Mouse (Mus musculus): ENCODE results near the gene Coq9. TPM values are rescaled to one million over a fixed set of nuclear protein-coding genes. Genes with fewer than 3 reads are reported as not detected.
A peak's percentile ranks its signal among the peaks of the same experiment; 100 is the strongest.

Coq9 gene
- polyA plus RNA-seq, 1 experiment, result 60.1 TPM

DNA sequence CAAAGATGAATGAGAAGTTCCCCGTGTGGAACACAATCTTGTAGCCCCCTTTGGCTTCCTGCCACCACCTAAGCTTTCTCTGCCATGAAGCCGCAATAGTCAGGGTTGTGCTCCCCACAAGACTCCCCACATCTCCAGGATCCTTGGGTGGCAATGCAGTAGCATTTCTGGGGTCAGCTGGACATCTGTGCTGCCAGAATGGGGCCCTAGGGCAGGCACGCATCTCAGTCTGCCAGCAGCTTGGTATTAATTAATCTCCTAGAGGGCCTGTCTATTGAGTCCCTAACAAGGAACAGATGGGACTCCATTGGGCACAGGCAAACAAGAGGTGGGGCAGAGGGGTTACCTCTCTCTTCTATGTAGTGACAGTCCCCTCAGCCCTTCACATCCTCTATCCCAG, 34.0 kb downstream of the Coq9 start:
- peak; percentile 80 for DNase-seq (ENCODE audit: low read depth)
- TF ChIP-seq CTCF (IDR thresholded peaks at IDR 0.05; ENCODE audit: borderline replicate concordance, extremely low read depth, insufficient read depth, insufficient read length), result no peak
- no peak for TF ChIP-seq POLR2A (IDR thresholded peaks at IDR 0.05; ENCODE audit: borderline replicate concordance, extremely low read depth, insufficient read depth, insufficient read length, poor library complexity, severe bottlenecking)

DNA sequence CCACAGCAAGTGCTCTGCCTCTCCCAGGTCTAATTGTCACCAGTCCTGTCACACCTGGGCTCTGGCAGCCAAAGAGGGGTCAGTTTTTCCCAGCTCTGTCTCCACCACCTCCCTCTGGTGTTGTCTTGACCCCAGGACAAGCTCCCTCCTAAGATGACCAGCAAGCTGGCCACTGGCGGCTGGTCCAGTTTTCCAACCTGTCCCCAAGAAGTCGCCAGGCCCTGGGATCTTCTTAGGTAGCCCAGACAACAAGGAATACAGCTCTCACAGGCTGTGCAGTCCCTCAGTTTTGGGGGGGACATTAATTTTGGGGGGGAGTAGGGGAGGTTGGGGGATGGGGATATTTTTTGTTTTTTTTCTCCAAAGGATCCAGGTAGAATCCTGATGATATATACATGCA, 34.5 kb downstream of the Coq9 start:
- TF ChIP-seq CTCF (IDR thresholded peaks at IDR 0.05; ENCODE audit: borderline replicate concordance, extremely low read depth, insufficient read depth, insufficient read length), result no peak
- TF ChIP-seq POLR2A (IDR thresholded peaks at IDR 0.05; ENCODE audit: borderline replicate concordance, extremely low read depth, insufficient read depth, insufficient read length, poor library complexity, severe bottlenecking), result no peak
- DNase-seq (ENCODE audit: low read depth), result no peak

DNA sequence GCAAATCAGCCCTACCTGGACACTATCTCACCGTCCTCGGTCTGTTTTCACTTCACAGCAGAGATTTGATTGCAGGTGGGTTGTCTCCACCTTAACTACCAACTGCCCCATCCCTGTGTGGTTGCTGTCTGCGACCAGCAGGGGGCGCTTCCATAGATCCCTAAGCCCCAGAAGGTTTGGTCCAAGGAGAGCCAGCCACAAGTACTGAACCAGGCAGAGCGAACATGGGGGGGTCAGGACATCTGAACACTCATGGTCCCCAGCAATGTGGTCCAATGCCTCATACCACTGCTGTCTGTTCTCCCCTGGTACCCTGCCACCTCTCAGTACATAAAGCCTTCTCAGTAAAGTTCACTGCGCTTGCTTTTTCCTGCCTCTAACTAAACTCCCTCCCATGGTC, 36.2 kb downstream of the Coq9 start:
- TF ChIP-seq CTCF (IDR thresholded peaks at IDR 0.05; ENCODE audit: borderline replicate concordance, extremely low read depth, insufficient read depth, insufficient read length) (peak; percentile 91), POLR2A (IDR thresholded peaks at IDR 0.05; ENCODE audit: borderline replicate concordance, extremely low read depth, insufficient read depth, insufficient read length, poor library complexity, severe bottlenecking) (no peak)
- DNase-seq (ENCODE audit: low read depth), result peak; percentile 71

DNA sequence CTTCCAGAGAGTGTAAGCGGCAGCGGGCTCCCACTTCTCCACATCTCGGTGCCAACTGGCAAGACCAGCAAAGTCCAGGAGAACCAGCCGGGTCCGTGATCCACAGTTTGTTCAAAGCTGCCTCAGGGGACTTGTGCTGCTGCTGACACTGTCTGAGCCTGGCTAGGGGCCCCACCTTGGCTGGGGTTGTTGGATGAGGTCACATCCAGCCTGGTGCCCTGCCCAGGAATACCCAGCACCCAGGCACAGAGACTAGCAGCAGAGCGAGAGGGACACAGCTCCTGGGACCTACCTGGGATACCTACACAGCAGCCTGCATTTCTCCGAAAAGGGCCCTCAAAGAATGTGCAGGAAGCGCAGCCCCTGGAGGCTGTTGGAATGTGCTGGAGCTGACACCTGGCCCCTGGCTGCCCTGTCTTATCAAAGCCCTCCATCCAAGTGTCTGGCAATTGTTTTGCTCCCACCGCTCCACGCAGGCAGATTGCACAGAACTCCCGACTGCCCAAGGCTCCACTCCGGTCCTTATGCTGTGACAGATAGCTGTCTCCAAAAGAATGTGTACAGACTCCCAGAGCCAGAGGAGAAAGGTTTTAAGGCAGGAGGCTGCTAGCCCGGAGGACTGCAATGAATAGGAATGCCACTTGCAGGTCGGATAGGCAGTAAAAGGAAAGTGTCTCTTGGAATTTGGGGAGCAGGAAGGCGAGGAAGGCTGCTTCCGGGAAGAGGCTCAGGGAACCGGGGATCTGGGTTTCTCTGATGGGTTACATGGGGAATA, 37.2 kb downstream of the Coq9 start:
- DNase-seq (ENCODE audit: low read depth), result peak; percentile 46
- TF ChIP-seq CTCF (IDR thresholded peaks at IDR 0.05; ENCODE audit: borderline replicate concordance, extremely low read depth, insufficient read depth, insufficient read length) (no peak), POLR2A (IDR thresholded peaks at IDR 0.05; ENCODE audit: borderline replicate concordance, extremely low read depth, insufficient read depth, insufficient read length, poor library complexity, severe bottlenecking) (no peak)

DNA sequence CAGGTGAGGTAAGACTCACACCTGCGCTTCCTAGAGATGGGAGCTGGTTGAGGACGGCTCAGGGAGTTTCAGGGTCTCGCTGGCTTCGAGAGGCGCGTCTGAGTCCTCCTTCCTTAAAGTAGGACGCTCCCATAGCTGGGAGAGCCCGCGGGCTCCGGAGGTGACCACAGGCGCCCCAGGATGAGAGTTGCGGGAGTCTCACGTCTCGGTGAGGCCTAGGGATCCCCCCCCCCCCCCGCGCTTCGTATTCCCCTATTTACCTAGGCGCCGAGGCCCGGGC, 37.7 kb downstream of the Coq9 start:
- no peak for DNase-seq (ENCODE audit: low read depth)
- TF ChIP-seq POLR2A (IDR thresholded peaks at IDR 0.05; ENCODE audit: borderline replicate concordance, extremely low read depth, insufficient read depth, insufficient read length, poor library complexity, severe bottlenecking), result no peak
- no peak for TF ChIP-seq CTCF (IDR thresholded peaks at IDR 0.05; ENCODE audit: borderline replicate concordance, extremely low read depth, insufficient read depth, insufficient read length)

DNA sequence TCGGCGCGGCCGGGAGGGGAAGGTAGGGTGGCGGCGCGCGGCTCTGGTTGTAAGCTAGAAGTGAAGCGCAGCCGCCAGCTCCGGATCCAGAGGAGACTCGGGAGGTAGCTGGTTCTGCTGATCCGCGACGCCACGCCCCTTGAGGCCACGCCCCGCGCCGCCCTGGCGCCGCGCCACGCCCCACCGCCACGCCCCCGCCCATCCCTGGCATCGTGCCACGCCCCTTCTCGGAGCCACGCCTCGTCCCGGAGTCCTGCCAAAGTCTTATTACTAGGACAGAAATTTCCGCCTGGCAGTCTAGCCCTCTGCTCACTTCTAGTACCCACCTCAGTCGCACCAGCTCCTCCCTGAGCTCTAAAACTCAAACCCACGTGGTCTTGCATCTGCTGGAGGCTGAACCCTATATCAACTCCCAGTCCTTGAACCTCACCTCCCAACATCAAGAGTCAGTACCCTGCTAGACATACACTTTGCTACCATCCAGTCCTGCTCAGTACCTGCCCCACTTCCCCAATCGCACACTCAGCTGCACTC, 38.1 kb downstream of the Coq9 start, which contains the start of gene Dok4:
Gene Dok4 (minus strand): TSS at position 134 of the 534 bp plus-strand sequence.
- TF ChIP-seq POLR2A (IDR thresholded peaks at IDR 0.05; ENCODE audit: borderline replicate concordance, extremely low read depth, insufficient read depth, insufficient read length, poor library complexity, severe bottlenecking) (no peak), CTCF (IDR thresholded peaks at IDR 0.05; ENCODE audit: borderline replicate concordance, extremely low read depth, insufficient read depth, insufficient read length) (no peak)

DNA sequence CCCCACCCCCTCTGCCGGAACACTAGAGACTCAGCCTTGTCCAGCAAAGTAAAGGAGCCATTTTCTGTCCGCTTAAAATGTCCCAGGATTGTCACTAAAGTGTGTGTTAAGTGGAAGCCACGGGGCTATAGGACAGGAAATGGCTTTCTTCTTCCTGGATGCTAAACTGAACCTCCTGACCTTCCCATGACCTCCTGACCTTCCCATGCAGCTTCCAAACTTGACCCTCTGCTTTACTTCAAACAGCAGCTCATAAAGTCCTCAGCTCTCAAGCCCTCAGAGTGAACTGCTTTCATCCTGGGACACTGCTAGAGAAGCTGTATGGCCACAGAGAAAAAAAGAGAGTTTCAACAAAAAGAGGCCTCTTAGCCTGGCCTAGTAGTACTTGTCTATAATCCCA, 38.7 kb downstream of the Coq9 start:
- no peak for DNase-seq (ENCODE audit: low read depth)

More for the DNA sequence above, 38.1 kb downstream of the Coq9 start, which contains the start of gene Dok4:
- peak; percentile 88 for DNase-seq (ENCODE audit: low read depth)

DNA sequence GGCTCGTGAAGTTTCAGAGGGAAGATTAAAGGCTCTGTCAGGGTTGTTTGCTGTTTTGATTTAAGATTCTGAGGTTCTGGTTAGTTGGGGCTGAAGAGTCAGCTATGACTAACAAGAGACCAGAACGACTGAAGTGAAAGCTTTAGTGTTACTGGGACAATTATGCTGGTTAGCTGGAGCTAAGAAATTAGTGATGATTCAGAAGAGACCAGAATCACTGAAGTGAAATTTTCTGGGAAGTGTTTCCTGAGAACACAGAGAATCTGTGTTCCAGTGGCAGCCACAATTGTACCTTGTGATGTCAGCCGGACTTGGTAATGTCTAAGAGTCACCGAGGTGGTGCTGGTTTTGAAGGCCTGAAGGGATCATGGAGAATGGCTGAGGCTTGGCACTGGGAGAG, 42.6 kb downstream of the Coq9 start:
- DNase-seq (ENCODE audit: low read depth), result no peak
- no peak for TF ChIP-seq POLR2A (IDR thresholded peaks at IDR 0.05; ENCODE audit: borderline replicate concordance, extremely low read depth, insufficient read depth, insufficient read length, poor library complexity, severe bottlenecking)
- no peak for TF ChIP-seq CTCF (IDR thresholded peaks at IDR 0.05; ENCODE audit: borderline replicate concordance, extremely low read depth, insufficient read depth, insufficient read length)

More for the DNA sequence above, 38.7 kb downstream of the Coq9 start:
- TF ChIP-seq CTCF (IDR thresholded peaks at IDR 0.05; ENCODE audit: borderline replicate concordance, extremely low read depth, insufficient read depth, insufficient read length) (no peak), POLR2A (IDR thresholded peaks at IDR 0.05; ENCODE audit: borderline replicate concordance, extremely low read depth, insufficient read depth, insufficient read length, poor library complexity, severe bottlenecking) (no peak)

DNA sequence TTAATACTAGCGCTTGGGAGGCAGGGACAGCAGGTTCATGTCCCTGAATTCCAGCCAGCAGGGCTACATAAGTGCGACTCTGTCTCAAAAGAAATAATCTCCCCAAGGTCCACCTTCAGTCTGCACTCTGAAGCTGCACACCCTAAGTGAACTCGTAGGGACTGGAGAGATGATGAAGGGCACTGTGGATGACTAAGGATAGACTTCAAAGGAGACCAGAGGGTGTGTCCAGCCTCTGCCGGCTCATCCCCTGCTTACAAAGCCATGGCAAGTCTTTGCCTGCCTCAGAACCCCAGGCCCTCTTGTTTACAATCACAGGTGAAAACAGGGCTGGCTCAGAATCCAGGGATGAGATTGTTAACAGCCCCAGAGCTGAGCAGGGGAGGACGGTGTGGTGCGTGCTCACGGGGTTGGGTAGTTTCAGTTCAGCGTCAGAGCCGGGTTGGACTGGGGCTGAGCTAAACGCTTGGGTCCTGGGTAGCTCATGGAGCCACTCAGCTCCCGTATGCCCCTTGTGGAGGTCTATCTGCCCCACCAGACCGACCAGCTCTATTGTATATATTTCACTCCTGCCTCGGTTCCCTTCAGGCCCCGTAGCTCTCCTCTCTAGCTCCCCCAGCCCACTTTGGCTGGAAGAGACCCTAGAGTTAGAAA, 50.4 kb downstream of the Coq9 start:
- TF ChIP-seq CTCF (IDR thresholded peaks at IDR 0.05; ENCODE audit: borderline replicate concordance, extremely low read depth, insufficient read depth, insufficient read length), result no peak
- no peak for TF ChIP-seq POLR2A (IDR thresholded peaks at IDR 0.05; ENCODE audit: borderline replicate concordance, extremely low read depth, insufficient read depth, insufficient read length, poor library complexity, severe bottlenecking)
- DNase-seq (ENCODE audit: low read depth), result no peak

DNA sequence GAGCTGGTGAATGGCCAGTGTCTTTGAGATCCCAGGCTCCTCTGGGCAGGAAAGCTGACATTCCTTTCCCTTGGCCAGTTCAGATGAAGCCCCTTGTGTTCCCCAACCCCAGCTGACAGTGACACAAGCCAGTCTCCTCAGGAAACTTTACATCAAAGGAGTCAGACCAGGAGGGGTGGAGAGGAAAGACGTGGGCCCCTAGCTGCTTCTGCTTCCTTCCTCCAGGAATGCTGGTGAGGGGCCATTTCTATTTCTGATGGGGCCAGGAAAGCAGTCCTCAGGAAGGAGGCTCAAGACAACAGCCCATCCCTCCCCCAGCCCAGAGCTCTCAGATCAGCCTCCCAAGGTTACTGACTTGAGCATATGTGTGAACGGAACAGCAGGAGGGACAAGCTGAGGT, 54.8 kb downstream of the Coq9 start:
- no peak for DNase-seq (ENCODE audit: low read depth)
- TF ChIP-seq CTCF (IDR thresholded peaks at IDR 0.05; ENCODE audit: borderline replicate concordance, extremely low read depth, insufficient read depth, insufficient read length) (no peak), POLR2A (IDR thresholded peaks at IDR 0.05; ENCODE audit: borderline replicate concordance, extremely low read depth, insufficient read depth, insufficient read length, poor library complexity, severe bottlenecking) (no peak)

DNA sequence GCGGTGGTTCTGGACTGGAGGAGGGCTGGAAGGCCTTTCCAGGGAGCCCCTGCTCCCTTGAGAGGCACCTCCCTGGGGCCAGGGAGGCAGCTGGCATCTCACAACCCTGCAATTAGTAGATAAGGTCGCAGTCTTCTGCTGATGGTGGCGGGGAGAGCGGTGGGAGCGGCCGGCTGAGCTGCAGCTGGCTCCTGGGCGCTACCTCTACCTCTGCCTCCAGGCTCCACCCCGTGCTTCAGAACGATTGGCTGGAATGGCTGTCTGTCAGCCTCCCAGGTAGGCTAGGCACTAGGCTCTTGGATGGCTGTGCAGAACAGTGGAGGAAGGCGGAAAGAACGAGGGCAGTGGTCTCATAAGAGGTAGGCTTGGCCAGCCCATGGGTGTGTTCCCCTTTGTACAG, 61.1 kb downstream of the Coq9 start:
- peak; percentile 52 for DNase-seq (ENCODE audit: low read depth)
- no peak for TF ChIP-seq CTCF (IDR thresholded peaks at IDR 0.05; ENCODE audit: borderline replicate concordance, extremely low read depth, insufficient read depth, insufficient read length)
- no peak for TF ChIP-seq POLR2A (IDR thresholded peaks at IDR 0.05; ENCODE audit: borderline replicate concordance, extremely low read depth, insufficient read depth, insufficient read length, poor library complexity, severe bottlenecking)
